Mouse (Mus musculus): ENCODE results near the gene Med25.

- TF ChIP-seq CTCF (IDR thresholded peaks at IDR 0.05; ENCODE audit: low read depth) (no peak; the same call in 1 of the 2 replicates), EP300 (IDR thresholded peaks at IDR 0.05; ENCODE audit: low read depth) (0 out of 2 replicates have a peak, but pooled peaks have one; percentile 0)
These were observed 42.9 kb downstream of the Med25 start for GRCm38 (mm10) chr7:44849416-44850111.

Data from liver, embryonic 14.5 days (tissue).